Mouse (Mus musculus): ENCODE measurements around the gene Gm45837.

The Gm45837 gene

DNA sequence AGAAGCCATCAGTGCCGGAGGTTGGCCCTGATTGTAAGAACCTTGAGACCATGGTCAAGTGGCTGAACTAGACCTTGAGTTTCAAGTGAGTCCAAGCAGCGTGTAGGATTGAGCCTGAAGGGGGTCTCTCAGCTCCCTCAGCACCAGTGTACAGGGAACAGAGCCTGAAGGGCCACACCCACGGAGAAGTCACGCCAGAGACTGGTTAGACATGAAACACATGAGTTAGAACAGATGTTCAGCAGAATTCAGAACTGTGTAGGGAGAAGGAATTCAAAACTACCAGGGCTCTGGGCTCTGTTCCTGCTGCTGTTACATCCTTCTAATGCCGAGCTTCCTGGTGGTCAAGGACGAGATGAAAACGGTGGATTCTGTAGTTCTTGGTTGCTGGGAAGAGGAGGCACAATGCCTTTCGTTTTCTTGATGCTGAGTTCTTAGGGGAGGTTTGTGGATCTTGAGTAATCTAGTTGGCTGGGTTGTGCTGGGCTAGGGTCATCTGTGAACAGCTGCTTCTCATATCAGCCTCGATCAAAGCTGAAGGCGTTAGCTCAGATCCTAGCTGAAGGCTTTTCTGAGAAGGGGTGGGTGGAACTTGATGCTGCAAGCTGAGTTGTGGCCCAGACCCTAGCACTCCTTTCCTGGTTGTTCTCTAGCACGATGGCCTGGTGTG, at the start of gene Gm45837:
Gene Gm45837 (plus strand): TSS at position 620 of the 670 bp plus-strand sequence.
- in situ Hi-C loops (cut with MboI, MseI), result no loop called here

DNA sequence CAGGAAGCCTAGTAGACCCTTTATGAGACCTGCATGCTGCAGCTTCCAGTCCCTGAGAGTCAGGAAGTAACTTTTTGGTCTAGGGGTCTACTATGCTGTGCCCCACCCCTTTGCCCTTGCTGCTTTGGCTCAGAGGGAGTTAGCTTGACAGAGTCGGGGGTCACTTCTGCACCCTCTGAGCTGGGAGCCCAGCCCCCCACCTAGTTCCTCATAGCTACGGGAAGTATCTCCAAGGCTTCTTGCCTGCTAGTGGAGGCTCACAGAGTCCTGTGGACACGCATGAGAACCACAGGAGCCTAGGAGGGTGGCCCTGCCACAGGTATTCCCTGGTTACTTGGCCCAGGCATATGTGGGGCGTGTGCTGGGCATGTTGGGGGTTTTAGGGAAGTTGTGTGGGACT, 49.7 kb upstream of the Gm45837 start:
- in situ Hi-C loops (cut with MboI, MseI), result loop anchor here in 1 of 2 experiments (5.0 kb wide), 1 partner anchor 44 kb away; the partner anchor contains the start of gene Stard10

DNA sequence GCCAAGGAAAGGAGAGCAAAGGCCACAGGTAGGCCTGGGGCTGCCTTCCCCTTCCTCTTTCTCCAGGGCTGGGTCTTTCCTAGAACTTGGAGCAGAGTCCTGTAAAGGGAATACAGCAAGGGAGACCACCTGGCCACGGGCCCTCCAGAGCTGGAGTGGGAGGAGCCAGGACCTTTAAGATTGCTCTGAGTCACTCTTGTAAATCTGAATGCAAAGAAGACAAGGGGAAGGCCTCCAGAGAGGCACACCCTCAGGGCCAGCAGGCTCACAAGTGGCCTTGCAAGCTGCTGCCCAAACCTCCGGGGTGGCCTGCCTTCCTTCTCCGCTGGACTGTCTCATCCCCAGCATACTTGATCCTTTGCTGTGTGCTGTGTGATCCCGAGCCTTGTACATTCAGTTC, 48.9 kb upstream of the Gm45837 start:
- in situ Hi-C loops (cut with MboI, MseI), result loop anchor here in 1 of 2 experiments (5.0 kb wide), 1 partner anchor 44 kb away; the partner anchor contains the start of gene Stard10

DNA sequence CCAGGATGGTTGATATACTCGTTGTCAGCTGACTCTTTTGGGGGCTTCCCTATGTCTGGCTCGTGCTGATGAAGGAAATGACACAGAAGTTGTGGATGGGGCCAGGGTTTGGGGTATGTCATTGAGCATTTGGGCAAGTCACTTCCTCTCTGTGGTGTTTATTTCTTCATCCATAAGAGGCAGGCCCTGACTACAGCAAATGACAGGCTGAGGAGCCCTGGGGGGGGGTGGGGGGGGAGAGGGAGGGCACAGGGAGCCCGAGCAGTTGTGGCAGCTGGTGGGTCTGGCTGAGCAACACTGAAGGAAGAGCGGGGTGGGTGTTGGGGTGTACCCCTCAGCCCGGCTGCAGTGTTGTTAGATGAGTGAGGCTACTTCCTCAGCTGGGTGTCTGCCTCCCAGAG, 47.9 kb upstream of the Gm45837 start:
- in situ Hi-C loops (cut with MboI, MseI), result loop anchor here in 1 of 2 experiments (5.0 kb wide), 1 partner anchor 45 kb away; the partner anchor contains the start of gene Stard10

DNA sequence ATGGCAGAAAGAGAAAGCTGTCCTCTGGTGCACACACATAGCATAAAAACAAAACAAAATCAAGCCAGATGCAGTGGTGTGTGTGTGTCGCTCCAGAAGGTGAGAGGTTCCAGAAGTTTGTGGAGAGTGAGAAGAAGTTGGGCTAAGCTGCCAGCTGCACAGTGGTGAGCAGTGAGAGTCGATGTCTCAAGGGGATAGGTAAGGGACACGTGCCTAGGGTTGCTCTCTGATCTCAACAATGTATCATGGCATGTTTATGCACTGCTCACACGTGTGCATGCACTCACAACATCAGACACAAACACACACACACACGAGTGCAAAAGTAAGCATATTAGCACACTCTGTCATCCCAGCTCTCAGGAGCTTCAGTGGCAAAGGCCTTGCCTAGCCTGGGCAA, 46.8 kb upstream of the Gm45837 start:
- in situ Hi-C loops (cut with MboI, MseI), result loop anchor here in 1 of 2 experiments (5.0 kb wide), 1 partner anchor 47 kb away; the partner anchor contains the start of gene Stard10

DNA sequence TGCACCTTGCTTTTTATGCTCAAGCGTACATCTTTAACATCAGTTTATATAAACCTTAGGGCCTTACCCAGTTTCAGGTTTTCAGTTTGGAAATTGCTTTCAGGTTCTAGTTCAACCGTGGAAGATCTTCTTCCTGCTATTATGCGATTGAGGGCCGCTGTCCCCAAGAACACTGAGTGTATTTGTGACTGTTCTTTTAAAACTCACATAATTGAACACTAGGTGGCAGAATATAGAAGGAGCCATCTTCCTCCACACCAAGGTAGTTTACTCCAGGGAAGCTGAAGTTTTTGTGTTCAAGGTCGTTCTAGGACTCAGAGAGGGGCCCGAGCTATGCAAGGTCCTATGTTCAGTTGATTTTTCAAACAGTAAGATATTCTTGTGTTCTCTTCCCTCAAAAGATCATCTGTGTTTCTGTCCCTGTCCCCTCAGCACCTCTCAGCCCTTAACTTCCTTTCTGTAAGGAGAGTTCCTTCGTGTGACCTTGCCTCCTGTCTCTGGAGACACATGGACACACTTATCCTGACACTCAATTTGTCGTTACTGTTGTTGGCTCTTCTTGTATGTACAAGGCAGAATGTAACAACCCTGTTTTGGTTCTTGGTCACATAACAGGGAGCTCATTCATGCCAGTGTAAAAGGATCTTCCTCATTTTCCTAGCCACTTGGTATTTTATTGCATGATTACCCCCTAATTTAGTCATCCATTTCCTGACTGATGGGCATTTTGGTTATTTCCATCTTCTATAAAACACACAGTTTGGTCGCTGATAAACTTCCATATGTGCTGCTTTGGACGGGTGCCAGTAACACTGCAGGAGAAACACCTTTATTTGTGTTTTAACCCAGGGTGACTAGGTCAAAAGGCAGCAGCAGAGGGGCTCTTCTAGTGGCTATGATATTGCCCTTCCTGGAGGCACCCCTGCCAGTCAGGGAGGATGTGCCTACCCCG, 42.5 kb upstream of the Gm45837 start:
- in situ Hi-C loops (cut with MboI, MseI), result no loop called here

DNA sequence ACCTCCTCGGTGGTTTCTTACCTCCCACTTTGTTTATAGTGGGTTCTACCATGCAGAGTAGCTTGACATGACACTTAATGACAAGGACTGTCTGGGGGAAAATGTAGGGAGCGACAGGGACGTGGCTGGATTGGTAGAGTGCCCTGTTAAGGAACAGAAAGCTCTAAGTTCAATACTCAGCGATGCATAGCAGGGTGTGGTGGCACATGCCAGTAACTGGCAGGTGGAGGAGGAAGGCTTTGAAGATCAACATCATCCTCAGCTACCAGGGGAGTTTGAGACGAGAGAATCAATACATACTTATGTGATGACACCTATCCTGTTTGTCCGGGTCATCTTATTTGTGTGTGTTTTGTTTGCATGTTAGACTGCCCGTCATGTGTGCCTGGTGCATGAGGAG, 41.0 kb upstream of the Gm45837 start:
- in situ Hi-C loops (cut with MboI, MseI), result loop anchor here (5.0 kb wide), 3 partner anchors 52 to 307 kb away; partner anchors contain the start of gene Stard10 (in 1 of the 2)

DNA sequence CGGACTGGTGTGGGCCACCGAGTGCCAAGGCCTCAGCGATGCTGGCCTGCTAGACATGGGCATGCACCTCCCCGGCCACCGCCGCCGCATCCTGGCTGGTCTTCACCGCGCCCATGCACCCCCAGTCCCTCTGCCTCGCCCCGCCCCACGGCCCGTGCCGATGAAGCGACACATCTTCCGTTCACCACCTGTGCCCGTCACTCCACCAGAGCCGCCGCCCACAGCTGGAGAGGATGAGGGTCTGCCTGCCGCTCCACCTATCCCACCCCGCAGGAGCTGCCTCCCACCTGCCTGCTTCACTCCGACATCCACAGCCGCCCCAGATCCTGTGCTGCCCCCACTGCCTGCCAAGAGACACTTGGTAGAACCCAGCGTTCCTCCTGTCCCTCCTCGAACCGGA, 37.6 kb upstream of the Gm45837 start:
- in situ Hi-C loops (cut with MboI, MseI), result loop anchor here (5.0 kb wide), 3 partner anchors 56 to 311 kb away; partner anchors contain the start of gene Stard10 (in 1 of the 2)

DNA sequence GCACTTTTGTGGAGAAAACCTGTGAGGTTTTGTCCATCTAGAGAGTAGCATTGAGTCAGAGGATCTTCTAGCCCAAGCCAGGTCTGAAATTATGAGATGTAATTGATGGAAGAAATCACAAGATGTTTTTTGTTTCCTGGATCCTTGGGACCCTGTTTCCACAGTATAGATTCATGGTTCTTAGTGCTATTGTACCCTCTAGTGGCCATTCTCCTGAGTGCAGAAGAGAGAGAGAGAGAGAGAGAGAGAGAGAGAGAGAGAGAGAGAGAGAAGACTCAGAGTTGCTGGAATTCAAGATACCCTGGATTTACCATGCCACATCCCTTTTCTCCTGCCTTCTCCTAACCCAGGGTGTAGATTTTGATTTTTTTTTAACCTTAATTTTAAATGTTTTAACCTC, 36.5 kb upstream of the Gm45837 start:
- in situ Hi-C loops (cut with MboI, MseI), result loop anchor here (5.0 kb wide), 3 partner anchors 57 to 312 kb away; partner anchors contain the start of gene Stard10 (in 1 of the 2)

DNA sequence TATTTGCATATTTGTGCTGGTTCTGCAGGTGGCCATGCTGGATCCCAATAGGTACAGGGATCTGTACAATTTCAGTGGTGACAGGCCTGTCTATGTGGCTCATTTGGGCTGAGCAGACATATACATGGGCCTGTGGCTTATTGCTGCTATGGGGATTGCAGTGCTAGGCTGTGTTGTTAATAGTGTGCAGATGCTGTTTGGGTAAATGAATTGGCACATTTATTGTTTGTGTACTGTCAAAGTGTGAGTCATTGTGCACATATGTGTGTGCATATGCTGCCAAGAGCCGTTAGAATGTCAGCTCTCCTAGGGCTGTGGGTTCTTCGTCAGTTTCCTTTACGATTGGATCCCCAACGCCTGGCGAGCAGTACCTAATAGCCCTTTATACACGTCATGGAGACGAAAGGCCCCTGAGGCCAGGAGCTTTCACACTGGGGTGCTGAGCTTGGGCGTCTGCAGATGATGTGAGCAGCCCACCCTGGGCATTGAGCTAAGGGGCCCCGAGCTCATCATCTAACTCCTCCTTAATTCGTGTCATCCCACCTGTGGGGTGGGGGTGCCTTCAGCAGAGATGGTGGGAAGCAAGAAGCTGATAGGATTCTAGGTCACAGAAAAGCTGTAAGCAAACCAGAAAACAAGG, 33.9 kb upstream of the Gm45837 start:
- in situ Hi-C loops (cut with MboI, MseI), result no loop called here

DNA sequence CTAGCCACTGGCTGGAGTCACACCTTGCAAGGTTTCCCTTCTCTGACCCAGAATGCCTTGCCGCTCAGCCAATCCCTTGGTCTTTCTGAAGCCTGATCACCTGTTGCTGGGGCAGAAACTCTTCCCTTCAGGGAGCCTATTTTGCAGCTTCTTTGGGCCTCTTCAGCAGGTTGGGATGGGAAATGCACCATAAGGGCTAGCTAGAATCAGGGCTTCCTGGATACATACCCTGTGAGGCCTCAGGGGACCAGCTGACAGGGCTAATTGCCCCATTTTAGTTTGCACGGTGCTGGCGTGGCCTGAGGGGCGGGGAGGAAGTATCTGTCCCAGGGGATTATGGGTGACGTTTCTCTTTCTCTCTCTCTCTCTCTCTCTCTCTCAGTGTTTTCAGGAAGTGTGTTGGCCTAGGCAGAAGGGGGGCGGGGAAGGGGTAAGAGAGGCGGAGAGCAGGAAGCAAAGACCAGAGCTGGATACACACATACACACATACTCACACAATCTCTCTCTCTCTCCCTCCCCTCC, 32.9 kb upstream of the Gm45837 start:
- in situ Hi-C loops (cut with MboI, MseI), result no loop called here

DNA sequence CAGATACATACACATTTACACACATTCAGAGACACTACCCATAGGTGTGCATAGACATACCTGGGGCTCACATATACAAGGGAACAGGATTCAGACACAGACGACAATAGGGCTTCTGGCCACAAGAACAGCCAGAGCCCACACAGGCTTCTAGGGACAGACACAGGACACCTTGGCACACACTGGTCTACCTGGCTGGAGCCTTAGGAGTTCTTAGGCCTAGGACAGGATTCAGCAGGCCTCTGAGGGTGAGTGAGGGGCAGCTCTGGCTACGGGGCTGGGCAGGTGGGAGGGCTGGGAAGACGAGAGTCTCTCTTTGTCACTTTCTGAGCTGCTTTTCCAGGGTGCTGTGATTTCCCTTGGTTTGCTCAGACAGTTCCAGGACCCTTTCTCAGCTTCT, 32.4 kb upstream of the Gm45837 start:
- in situ Hi-C loops (cut with MboI, MseI), result no loop called here

DNA sequence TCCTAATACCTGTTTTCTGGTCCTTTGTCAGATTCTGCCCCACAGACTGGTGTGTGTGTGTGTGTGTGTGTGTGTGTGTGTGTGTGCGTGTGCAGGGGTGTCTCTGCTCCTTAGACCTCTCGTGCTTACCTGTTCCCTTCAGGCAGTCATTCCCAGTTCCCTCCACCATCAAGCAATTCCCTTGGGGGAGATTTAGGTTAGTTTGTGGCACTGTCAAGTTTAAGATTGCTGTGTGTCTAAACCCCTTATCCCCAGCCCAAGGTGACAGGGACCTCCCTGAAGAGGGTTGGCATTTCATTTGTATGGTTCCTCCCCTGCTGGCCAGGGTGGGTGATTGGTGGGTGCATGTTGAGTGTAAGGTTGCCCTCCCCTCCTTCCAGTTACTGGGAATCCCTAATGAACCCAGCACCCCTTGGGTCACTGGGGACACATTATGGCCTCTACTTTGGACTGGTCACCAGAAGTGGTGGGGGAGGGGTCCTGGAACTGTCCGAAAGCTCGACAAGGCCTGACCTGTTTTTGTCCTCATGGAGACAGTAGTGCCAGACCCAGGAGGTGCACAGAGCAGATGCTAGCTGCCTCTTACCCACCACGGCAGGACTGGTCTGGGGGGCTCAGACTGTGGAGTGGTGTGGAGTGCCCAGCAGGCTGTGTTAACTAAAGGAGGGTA, 31.8 kb upstream of the Gm45837 start:
- in situ Hi-C loops (cut with MboI, MseI), result no loop called here

DNA sequence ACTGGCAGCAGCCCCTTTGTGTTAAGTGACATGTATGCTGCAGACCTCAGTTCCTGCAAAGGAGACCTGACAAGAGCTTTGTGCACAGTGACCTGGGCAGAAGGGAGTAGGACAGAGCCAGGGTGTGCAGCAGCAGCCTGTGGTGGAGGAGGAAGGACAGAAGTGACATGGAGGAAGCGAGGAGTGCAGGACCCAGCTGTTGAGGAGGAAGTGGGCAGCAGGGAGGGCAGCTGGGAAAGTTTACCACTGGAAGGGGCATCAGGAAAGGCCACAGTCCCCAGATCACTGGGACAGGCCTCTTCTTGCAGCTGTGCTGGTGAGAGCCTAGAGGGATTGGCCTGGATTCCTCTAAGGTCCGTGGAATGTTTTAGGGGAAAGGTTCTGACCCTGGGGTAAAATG, 31.0 kb upstream of the Gm45837 start:
- in situ Hi-C loops (cut with MboI, MseI), result loop anchor here in 1 of 2 experiments (10.0 kb wide), 1 partner anchor 715 kb away; no protein-coding TSS in a partner anchor

DNA sequence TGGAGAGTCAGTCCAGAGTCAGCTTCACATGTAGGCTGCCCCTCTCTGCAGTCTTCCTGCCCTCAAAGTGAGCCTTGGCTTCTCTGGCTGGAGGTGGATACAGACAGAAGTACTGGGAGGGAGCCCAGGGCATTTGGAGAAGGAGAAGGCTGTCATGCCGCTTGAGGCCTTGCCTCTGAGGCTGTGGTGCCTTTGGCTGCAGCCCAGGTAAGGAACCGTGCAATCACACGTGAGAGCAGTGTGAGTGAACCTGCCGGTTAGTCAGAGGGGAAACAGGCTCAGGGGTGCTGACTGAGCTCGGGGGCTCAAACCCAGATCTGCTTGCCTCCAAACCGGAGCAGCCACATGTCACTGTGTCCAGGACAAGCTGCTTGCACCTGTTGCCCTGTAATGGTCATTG, 29.2 kb upstream of the Gm45837 start:
- in situ Hi-C loops (cut with MboI, MseI), result loop anchor here in 1 of 2 experiments (10.0 kb wide), 1 partner anchor 713 kb away; no protein-coding TSS in a partner anchor

DNA sequence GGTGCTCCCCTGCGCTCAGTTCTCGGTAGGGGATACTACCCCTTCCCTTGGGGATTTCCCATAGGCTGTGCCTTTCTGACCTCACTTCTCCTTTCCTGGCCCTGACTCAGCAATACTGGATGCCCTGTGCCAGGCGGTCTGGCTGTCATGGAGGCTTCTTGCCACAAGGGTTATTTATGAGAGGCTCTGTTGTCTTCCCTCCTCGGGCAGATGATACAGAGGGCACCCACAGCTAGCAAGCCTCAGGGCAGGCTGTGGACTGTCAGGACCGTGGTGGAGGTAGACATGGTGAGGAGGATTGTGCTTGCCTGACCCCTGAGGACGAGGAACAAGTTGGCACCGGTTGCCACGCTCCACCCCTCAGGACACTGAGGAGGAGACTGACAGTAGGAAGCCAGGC, 28.3 kb upstream of the Gm45837 start:
- in situ Hi-C loops (cut with MboI, MseI), result loop anchor here in 1 of 2 experiments (10.0 kb wide), 1 partner anchor 712 kb away; no protein-coding TSS in a partner anchor

DNA sequence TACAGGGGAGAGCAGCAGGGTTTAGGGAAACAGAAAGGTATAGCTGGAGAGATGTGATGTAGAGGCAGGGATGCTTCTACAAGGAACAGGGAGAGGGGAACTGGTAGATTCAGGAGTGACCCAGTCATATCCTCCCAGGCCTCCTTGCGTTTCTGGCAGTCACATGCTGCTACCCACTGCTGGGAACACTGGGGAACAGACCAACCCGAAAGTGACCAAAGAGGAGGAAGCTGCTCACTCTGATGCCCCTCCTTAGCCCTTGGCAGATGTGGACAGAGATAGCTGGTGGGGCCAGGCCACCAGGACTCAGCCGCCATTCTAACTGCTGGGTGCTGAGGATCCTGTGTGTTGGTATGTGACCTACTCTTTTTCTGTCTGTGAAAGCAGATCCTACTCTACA, 26.9 kb upstream of the Gm45837 start:
- in situ Hi-C loops (cut with MboI, MseI), result loop anchor here in 1 of 2 experiments (10.0 kb wide), 1 partner anchor 711 kb away; no protein-coding TSS in a partner anchor

DNA sequence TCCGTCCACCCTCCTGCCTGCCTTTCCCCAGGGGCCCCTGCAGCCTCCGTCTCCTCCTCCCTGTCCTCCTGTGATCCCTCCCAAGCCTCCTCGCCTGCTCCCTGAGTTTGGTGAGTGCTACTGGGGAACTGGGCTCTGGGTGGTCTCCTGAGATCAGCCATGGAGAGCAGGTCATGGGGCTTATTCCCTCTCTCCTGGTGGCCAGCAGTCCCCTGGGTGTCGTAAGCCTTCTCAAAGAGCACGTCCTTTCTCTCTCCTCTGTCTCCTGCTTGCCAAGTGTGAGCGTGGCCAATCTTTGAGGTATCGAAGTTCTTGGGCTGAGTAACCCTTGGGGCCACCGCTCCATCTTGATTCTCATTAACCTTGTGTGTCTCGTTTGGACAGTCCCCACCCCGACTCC, 25.8 kb upstream of the Gm45837 start:
- in situ Hi-C loops (cut with MboI, MseI), result loop anchor here in 1 of 2 experiments (10.0 kb wide), 1 partner anchor 710 kb away; no protein-coding TSS in a partner anchor

DNA sequence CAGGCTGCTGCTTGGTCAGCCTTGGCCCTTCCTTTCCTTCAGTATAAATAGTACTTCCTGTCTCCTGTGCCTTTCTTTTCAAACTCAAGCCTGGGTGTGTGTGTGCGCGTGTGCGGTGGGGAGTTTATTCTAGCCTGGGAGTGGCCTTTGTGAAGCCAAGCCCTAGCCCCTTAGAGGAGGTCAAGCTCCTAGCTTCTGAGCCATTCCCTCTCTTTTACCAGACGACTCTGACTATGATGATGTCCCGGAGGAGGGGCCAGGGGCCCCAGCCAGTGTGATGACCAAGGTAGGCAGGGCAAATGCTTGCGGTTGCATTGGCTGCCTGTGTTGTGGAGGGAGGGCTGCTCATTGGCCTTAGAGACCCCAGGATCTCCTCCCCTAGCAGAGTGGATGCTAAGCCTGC, 25.4 kb upstream of the Gm45837 start:
- in situ Hi-C loops (cut with MboI, MseI), result loop anchor here in 1 of 2 experiments (10.0 kb wide), 1 partner anchor 709 kb away; no protein-coding TSS in a partner anchor

DNA sequence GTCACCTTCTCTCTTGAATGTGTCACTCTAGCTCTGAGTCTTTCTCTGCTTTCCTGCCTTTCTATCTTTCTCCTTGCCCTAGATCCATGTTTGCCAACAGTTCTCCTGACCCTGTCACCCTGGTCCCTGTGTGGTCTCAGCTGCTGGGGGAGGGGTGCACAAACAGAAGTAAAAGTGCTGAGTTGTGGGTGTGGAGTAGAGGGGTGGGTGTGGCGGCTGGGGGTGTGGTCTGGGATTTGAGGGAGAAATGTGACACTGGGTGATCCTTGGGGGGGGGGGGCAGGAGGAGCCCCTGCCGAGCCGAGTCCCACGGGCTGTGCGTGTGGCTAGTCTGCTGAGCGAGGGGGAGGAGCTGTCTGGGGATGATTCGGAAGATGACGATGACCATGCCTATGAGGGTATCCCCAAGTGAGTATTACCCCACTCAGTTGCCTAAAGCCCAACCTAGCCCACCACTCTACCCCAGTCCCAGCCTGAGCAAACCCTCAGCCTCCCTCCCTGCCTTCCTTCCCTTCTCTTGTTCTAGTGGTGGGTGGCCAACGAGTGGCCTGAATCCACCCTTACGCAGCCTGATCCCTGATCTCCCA, 24.7 kb upstream of the Gm45837 start:
- in situ Hi-C loops (cut with MboI, MseI), result loop anchor here in 1 of 2 experiments (10.0 kb wide), 1 partner anchor 709 kb away; no protein-coding TSS in a partner anchor
